Mouse (Mus musculus): ENCODE results near the gene Olfr986.

- TF ChIP-seq POLR2A (IDR thresholded peaks at IDR 0.05; ENCODE audit: borderline replicate concordance, low read depth, low read length) (no peak), CTCF (IDR thresholded peaks at IDR 0.05; ENCODE audit: low read depth, low read length) (no peak)
Measured at GRCm38 (mm10) chr9:40216651-40217050, 35.9 kb downstream of the Olfr986 start.
